Mouse (Mus musculus) myocyte (in vitro differentiated cells): ENCODE data around the gene Ror2.

ENCODE experiments used
- E2F4 ChIP-seq: IDR thresholded peaks from one replicate; pipeline ENCODE4 v1.6.1; 2011; ENCODE audit warnings: mild to moderate bottlenecking, control low read depth, moderate library complexity; ENCODE audit not compliant: insufficient read depth
- MYOG ChIP-seq, 3 experiments: IDR thresholded peaks; one replicate each; pipeline ENCODE4 v1.6.1; 2011; ENCODE audit warnings: control low read depth in 2 of 3, low read depth in 2 of 3, mild to moderate bottlenecking in 2 of 3; ENCODE audit not compliant: insufficient read length in 2 of 3, control insufficient read depth in 1 of 3, insufficient read depth in 1 of 3
- POLR2AphosphoS2 ChIP-seq: IDR thresholded peaks from one replicate; pipeline ENCODE4 v1.6.1; 2011; ENCODE audit warnings: low read depth, control low read depth; ENCODE audit not compliant: insufficient read length

DNA sequence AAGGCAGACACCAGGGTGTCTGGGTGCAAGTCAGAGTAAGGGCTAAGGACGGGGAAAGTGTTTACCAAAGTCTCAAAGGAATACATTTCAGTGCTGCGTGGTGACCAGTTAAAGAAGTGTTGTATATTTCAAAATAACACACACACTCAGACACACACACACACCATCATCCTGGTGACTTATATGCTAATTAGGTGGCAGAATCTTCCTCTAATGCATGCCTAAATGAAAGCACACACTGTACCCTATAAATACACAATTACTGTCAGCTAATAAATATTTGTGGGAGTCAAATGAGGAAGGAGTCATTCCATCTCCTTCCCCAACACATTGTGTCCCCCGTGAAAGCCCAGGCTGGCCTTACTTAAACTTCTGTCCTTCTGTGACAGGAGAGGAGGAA lies 66.5 kb downstream of the Ror2 start:
- no peak for TF ChIP-seq E2F4
- no peak for TF ChIP-seq POLR2AphosphoS2
- TF ChIP-seq MYOG (IDR thresholded peaks at IDR 0.05; ENCODE audit: control insufficient read depth in 1 of 3, insufficient read depth in 1 of 3, insufficient read length in 2 of 3, low read depth in 2 of 3) = no peak
